Mouse (Mus musculus): Measurements from ENCODE around the gene Ppm1g.

DNA sequence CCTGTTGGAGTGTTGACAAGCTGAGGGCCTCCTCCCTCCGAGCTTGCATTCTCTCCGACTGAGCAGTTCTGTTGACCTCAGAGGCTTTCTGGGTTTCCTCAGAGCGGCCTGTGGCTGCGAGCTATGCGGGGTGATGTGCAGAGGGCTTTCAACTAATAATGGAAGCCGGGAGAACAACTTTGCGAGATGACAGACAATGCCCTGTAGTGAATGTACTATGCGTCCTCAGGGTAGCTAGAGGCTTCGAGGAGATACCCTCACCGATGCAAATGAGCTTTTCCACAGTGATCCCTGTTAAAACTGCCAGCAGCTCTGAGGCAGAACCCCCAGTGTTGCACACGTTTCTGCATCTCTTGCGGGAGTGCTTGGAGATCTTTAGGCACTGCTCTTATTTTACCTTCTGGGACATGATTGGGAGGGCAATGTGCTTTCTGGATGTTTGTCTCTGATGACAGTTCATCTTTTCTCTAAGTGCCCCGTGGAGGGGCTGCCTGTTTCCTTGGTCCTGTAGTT lies 21.1 kb upstream of the Ppm1g start:
- TF ChIP-seq POLR2A (IDR thresholded peaks at IDR 0.05; ENCODE audit: insufficient read length, low read depth) (no peak), E2F4 (IDR thresholded peaks at IDR 0.05; ENCODE audit: insufficient read depth) (no peak), TCF12 (IDR thresholded peaks at IDR 0.05; ENCODE audit: insufficient read depth, poor library complexity, severe bottlenecking) (no peak), USF1 (IDR thresholded peaks at IDR 0.05; ENCODE audit: low read depth) (no peak), POLR2AphosphoS2 (IDR thresholded peaks at IDR 0.05; ENCODE audit: insufficient read length, low read depth) (no peak), MYOD1 (IDR thresholded peaks at IDR 0.05; ENCODE audit: control insufficient read depth in 1 of 3, insufficient read length in 2 of 3, low read depth in 2 of 3) (no peak), MAX (IDR thresholded peaks at IDR 0.05; ENCODE audit: low read depth) (no peak), TCF3 (IDR thresholded peaks at IDR 0.05; ENCODE audit: insufficient read length, low read depth) (no peak), MYOG (IDR thresholded peaks at IDR 0.05; ENCODE audit: control insufficient read depth in 1 of 3, insufficient read depth in 1 of 3, insufficient read length in 2 of 3, low read depth in 2 of 3) (no peak)

Measured in myocyte (in vitro differentiated cells).